Comparison of ENCODE assay signal across 9 mouse cellular contexts in the genomic region with DNA sequence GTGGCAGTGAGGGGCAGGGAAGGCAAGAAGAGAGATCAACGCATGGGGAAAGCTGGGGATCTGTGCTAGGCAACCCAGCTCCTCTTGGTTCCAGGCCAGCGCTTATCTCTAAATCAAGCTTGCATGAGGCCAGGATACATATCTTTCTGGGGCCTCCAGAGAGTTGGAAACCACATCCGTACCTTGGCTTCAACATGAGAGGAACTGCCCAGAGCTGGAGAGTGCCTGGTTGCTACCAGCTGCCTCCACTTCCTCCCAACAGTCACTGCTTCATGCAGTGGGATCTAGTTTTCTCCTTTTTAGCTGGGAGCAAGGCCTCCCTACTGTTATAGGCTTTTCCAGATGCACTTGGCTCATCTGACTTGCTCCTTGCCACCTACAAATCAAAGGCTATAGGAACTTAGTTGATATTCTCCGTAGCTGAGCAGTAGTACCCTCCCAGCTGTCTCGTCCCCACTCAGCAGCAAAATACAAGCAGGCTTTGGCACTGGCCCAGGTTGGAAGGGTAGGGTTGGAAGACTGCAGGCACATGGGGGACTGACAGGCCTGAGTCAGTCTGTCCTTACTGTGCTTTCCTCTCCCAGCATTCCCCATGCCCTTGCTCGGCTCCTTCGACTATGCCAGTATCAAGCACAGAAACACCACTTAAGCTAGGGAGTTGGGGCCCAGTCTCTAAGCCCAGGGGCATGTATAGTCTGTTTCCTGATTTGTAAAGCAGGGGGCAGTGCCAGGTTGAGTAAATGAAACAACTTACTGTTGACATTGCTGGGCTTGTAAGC.
DNase-seq lines count a peak whose midpoint lies in the region; ATAC-seq and TF ChIP-seq lines count a peak whose summit lies in the region.
"Had no signal": no experiment of that assay in that cellular context is flagged by ENCODE, and none has a peak within 500 bp of the region (broad histone marks: within the 10 kb centered on the region; RNA-seq: fewer than 3 reads in every experiment).

No protein-coding gene starts in this region.

- no peak overlapping the region for H3K9ac ChIP-seq in forebrain, embryonic 13.5 days
- no peak overlapping the region for H3K9ac ChIP-seq in forebrain, embryonic 15.5 days (replicated peaks)
- no peak overlapping the region for H3K9ac ChIP-seq in liver, postnatal 0 days (replicated peaks)

- TF ChIP-seq EP300 in liver, postnatal 0 days (IDR thresholded peaks at IDR 0.05; ENCODE audit: low read depth), result no peak

- no peak overlapping the region for H3K4me2 ChIP-seq in forebrain, embryonic 13.5 days
- H3K4me2 ChIP-seq in forebrain, embryonic 15.5 days (replicated peaks), result no peak overlapping the region
- H3K4me2 ChIP-seq in liver, postnatal 0 days (ENCODE audit: low read depth, low read length), result no peak overlapping the region

- H3K9me3 ChIP-seq in forebrain, embryonic 13.5 days (replicated peaks), result no peaks in the 10 kb centered on the region
- H3K9me3 ChIP-seq in forebrain, embryonic 15.5 days, result no peaks in the 10 kb centered on the region
- H3K9me3 ChIP-seq in liver, postnatal 0 days (ENCODE audit: low read length), result no peaks in the 10 kb centered on the region

- peak; percentile 8 for DNase-seq in right cerebral cortex, postnatal 14 days
- DNase-seq in right cerebral cortex, adult 2 months (ENCODE audit: low spot score in 2 of 2), result no peak
- DNase-seq in liver, postnatal 0 days, result peak; percentile 47
- peak; percentile 76 for DNase-seq in thymus, postnatal 25 days
- DNase-seq in gastrocnemius, postnatal 36 days, result no peak
- no peak for DNase-seq in testis, postnatal 10 days (ENCODE audit: low spot score)

- no peaks in the 10 kb centered on the region for H3K4me1 ChIP-seq in forebrain, embryonic 13.5 days
- H3K4me1 ChIP-seq in forebrain, embryonic 15.5 days, result no peaks in the 10 kb centered on the region
- peaks cover 25% of the 10 kb centered on the region for H3K4me1 ChIP-seq in liver, postnatal 0 days (ENCODE audit: insufficient read depth)

- H3K4me3 ChIP-seq in forebrain, embryonic 13.5 days, result no peak overlapping the region
- no peak overlapping the region for H3K4me3 ChIP-seq in forebrain, embryonic 15.5 days
- H3K4me3 ChIP-seq in liver, postnatal 0 days (ENCODE audit: low read depth, low read length), result no peak overlapping the region
- H3K4me3 ChIP-seq: myocyte had no signal

- H3K27ac ChIP-seq in forebrain, embryonic 13.5 days, result no peak overlapping the region
- no peak overlapping the region for H3K27ac ChIP-seq in forebrain, embryonic 15.5 days (replicated peaks)
- H3K27ac ChIP-seq in liver, postnatal 0 days (ENCODE audit: low read depth), result peak overlapping the region; percentile 86

- no peaks in the 10 kb centered on the region for H3K36me3 ChIP-seq in forebrain, embryonic 13.5 days (ENCODE audit: poor library complexity, severe bottlenecking)
- no peaks in the 10 kb centered on the region for H3K36me3 ChIP-seq in forebrain, embryonic 15.5 days
- H3K36me3 ChIP-seq in liver, postnatal 0 days (replicated peaks; ENCODE audit: insufficient read depth, low read length), result no peaks in the 10 kb centered on the region

- TF ChIP-seq CTCF in liver, postnatal 0 days (IDR thresholded peaks at IDR 0.05; ENCODE audit: low read depth), result peak; percentile 35; the same call in 1 of the 2 replicates

- 85% methylated on average over 7 of the region's 7 CpGs for WGBS in forebrain, embryonic 13.5 days
- WGBS in forebrain, embryonic 15.5 days, result 81% methylated on average over 7 of the region's 7 CpGs
- 29% methylated on average over 7 of the region's 7 CpGs for WGBS in liver, postnatal 0 days (ENCODE audit: insufficient replicate concordance)

- 0 out of 2 replicates have a peak, but pooled peaks have one; percentile 19 for ATAC-seq in forebrain, embryonic 13.5 days
- no peak for ATAC-seq in forebrain, embryonic 15.5 days (replicated peaks)
- ATAC-seq in liver, postnatal 0 days, result peak; percentile 81

- intact Hi-C loops in gastrocnemius, postnatal 36 days (cut with DNase I), result no loop called here

- H3K27me3 ChIP-seq in forebrain, embryonic 13.5 days, result no peaks in the 10 kb centered on the region
- H3K27me3 ChIP-seq in forebrain, embryonic 15.5 days, result no peaks in the 10 kb centered on the region
- H3K27me3 ChIP-seq in liver, postnatal 0 days (ENCODE audit: insufficient read depth, low read length), result no peaks in the 10 kb centered on the region

Comparison
In these comparisons a context has a peak if more than half of its experiments do, and no peak if none do; other contexts are left out.
1. DNase-seq: peak in right cerebral cortex, postnatal 14 days (single experiment), liver, postnatal 0 days (single experiment) and thymus, postnatal 25 days (single experiment); none in right cerebral cortex, adult 2 months (0 of 2), gastrocnemius, postnatal 36 days (0 of 2) and testis, postnatal 10 days (single experiment).